Mouse (Mus musculus) neutrophil, adult 5-6 weeks (primary cell): ENCODE data around the gene Atoh7. TPM values are rescaled to one million over a fixed set of nuclear protein-coding genes. Genes with fewer than 3 reads are reported as not detected.
"Not testable (repeated sequence)": the region's sequence is repeated elsewhere in the genome, so short reads cannot be mapped to it uniquely, and the experiment has no call there.

Source experiments
- ATAC-seq: fragments of 151-379, 151-347 bp; 2 replicates; pipeline ENCODE4 v1.8.0; 2017; ENCODE audit warnings: mild to moderate bottlenecking, moderate TSS enrichment; ENCODE audit not compliant: insufficient number of reproducible peaks, poor library complexity, low FRiP score, severe bottlenecking; ENCODE audit errors: extremely low read depth
- total RNA-seq: library from RNA; stranded (forward); fragments of 200-1000 nt; gene quantifications from 2 replicates; pipeline ENCODE4 v1.2.3, GENCODE M21; 2017

The Atoh7 gene
- total RNA-seq = not detected in 2 replicates

DNA sequence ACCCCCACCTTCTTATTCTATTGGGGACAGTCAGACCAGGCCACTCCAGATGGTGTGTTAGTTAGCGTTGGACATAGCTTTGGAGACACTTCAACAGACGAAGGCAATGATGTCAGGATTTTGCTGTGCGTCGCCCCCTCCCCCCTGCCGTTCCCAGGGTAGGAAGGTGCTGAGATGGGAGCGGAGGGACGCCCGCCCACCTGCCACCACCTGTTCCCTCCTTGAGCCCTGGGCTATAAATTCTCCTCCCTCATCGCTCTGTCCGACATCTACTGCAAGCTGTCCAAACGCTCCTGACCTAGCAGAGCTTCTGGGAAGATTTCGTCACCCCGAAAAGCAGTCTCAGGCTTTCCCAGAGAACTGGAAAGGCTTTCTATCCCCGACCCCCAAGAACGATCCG lies at the start of gene Atoh7:
TSS of gene Atoh7 (plus strand) at position 131 of the 400 bp plus-strand sequence.
- no peak for ATAC-seq

- no peak for ATAC-seq
Observed at GRCm38 (mm10) chr10:63051267-63051666, 48.2 kb upstream of the Atoh7 start.

- no peak for ATAC-seq
Observed at GRCm38 (mm10) chr10:63052011-63052410, 47.4 kb upstream of the Atoh7 start.

DNA sequence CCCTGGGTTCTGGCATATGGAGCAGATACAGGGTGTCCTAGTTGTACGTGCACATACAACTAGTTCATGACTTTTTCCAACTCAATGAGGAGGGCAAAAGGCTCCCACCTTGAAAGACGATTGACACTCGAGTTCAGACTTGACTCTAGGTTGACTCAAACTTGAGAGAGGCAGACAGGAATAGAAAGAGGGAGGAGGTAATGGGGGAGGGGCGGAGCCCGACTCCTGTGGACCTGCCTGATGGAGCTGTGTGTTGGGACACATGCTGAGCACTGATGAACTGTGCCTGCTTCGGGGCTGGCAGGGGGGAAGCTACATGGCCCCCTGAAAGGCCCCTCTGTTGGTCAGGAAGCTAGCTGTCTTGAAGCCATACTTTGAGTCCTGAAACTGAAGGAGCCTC lies 46.4 kb upstream of the Atoh7 start:
- no peak for ATAC-seq

- not testable (repeated sequence) for ATAC-seq
Observed at GRCm38 (mm10) chr10:63054071-63054470, 45.4 kb upstream of the Atoh7 start.

GRCm38 (mm10) chr10:63054586-63054985 lies 44.9 kb upstream of the Atoh7 start:
- ATAC-seq = no peak

- ATAC-seq = no peak
Observed at GRCm38 (mm10) chr10:63056966-63057750, 42.3 kb upstream of the Atoh7 start.

GRCm38 (mm10) chr10:63059862-63060261 lies 39.6 kb upstream of the Atoh7 start, which contains the start of gene Pbld1:
Gene Pbld1 (plus strand): TSS chr10:63060162.
- ATAC-seq = no peak

GRCm38 (mm10) chr10:63060406-63060805 lies 39.0 kb upstream of the Atoh7 start:
- ATAC-seq = no peak

GRCm38 (mm10) chr10:63061266-63061665 lies 38.2 kb upstream of the Atoh7 start:
- no peak for ATAC-seq

GRCm38 (mm10) chr10:63062696-63063095 lies 36.8 kb upstream of the Atoh7 start:
- ATAC-seq = no peak

DNA sequence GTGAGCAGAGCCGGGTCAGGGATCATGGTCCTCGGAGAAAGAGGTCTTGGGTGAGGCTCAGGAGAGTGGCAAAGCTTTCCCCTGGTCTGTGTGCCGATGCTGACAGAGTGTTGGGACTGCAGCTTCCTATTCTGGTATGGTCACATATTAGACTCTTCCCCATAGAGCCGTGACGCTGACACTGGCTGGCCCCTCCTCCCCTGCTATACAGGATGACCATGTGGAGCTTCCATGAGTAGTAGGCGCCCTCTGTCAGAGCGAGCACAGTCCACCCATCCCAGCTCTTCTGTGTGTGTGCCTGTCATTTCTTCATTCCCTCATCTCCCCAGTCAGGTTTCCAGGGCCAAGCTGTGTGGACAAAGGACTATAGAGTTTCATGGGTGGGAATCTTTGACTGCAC lies 36.1 kb upstream of the Atoh7 start:
- ATAC-seq = no peak

DNA sequence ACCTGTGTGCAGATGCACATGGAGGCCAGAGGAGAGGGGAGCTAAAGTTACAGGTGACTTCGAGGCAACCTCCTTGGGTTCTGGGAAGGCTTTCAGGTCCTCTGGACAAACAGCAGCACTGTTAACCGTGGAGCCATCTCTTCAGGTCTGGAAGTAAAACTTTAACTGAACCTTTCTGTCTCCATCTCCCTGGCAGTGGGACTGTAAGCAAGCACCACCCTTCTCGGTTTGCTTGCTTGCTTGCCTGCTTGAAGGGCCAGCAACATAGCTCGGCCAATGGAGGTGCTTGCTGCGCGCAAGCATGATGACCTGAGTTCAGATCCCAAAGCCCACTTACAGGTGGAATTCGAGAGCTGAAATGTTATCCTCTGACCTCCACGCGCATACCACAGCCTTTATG lies 34.9 kb upstream of the Atoh7 start:
- no peak for ATAC-seq

DNA sequence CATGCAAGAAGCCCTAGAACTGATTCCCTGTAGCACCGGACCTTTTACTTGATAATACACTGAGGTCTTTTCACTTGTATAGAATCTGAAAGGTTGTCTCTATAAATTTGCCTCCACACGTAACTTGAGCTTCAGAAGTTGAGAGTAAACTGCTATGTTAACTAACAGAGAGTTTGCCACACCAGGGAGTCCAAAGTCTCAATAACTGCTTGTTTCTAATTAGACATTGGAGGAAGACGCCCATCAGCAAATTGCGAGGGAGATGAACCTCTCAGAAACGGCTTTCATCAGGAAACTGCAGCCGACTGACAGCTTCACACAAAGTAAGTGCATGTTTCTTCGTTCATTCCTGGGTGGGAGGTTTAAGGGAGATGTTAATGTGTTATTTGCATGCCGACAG lies 33.9 kb upstream of the Atoh7 start:
- no peak for ATAC-seq

DNA sequence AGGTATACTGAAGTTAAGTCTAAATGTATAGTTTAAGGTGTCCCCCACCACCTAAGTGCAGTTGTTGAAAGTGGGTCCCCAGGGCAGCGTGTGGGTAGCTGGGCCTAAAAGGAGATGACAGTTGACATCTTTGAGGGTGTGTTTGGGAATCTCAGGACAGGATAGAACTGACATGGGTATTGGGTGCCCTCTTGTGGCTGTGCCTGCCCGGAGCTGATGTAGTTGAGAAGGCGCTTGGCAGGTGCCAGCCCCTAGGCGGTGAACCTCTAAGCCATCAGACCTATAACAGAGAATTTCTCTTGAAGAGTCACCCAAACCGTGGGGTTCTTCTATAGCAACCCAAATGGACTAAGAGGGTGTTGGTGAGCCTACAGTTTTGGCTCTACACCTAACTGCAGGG lies 33.5 kb upstream of the Atoh7 start:
- ATAC-seq = peak; percentile 82

GRCm38 (mm10) chr10:63086304-63086703 lies 13.1 kb upstream of the Atoh7 start:
- ATAC-seq = no peak

DNA sequence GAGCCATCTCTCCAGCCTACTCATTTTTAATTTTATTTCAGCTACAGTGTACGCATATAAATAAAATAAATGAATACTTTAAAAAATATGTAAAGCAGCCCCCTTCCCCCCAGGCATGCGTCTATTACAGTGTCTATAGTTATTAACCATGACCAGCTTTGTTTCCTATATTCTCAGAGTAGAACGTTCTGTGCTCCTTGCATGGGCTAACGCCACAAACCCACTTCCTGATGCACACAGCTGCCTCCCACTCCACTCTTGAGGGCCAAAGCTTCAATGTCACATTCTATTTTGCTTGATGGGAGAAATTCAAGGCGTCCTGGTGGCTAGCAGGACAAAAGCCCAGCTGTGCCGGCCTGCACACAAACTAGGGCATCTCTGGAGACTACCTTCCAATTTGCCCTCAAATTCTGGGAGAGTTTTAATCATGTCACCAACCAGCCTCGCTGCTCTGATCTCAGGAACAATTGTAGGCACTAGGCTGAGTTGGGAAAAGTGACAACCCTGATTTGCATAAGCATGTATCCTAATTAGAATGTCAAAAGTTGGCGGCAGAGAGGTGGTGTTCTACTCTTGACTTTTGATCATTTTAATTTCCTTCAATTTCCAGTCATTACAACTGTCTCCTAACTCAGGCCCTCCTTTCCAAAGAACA lies 10.2 kb upstream of the Atoh7 start:
- ATAC-seq = no peak

DNA sequence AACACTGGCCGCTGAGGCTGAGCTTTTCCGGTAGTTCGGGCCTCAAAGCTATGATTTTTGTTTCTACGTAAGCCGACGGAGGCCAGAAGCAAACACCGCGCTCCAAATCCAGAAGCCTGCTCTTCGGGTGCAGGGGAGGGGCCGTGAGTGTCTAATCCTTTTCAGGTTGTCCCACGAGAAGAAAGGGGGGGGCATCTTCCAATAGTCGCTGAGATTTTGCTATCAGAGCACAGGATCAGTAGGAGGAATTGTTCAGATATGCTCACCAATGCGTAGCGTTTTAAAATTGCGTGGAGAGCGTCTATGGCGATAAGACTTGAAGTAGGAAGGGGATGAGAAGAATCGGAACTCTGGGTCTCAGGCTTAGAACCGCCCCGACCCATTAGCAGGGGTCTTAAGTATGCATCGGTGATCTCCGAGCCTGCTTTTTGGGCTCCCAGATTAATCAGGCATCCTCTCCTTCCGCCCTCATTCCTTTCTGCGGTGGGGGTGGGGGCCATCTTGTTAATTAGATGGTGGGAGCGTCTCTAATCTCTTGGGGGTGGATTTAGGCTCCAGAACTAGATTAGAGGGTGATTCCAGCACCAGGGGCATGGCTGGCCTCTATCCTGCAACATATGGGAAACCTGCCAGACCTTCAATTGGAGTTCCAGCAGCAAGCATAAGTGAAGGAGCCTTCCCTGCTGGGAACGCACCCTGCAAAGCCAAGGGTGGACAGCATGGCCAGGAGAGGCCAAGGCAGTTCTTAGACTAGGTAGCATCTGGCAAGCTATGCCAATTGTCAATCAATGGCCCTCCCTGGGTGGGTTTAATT lies 9.5 kb upstream of the Atoh7 start:
- ATAC-seq = no peak

DNA sequence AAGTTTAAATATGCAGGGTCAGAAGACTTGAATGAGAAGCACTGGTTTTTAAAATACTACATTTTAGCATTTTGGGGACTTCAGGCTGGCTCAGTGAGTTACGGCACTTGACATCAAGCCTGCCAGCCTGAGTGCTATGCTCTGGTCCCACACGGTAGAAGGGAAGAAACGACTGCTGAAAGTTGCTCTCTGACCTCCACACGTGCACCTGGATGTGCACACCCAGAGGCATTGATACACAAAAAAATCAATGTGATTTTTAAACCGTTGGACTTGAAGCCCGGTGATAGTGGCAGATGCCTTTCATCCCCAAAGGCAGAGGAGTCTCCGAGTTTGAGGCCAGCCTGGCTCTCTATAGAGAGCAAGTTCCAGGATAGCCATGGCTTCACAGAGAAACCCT lies 7.5 kb upstream of the Atoh7 start:
- ATAC-seq = no peak
